ENCODE assay signal across 23 mouse cellular contexts in genomic region chr2:157687506-157687905, GRCm38 (mm10). TPM values are rescaled to one million over a fixed set of nuclear protein-coding genes. Genes with fewer than 3 reads are reported as not detected.
DNase-seq lines count a peak whose midpoint lies in the region; ATAC-seq and TF ChIP-seq lines count a peak whose summit lies in the region.
"Had no signal": no experiment of that assay in that cellular context is flagged by ENCODE, and none has a peak within 500 bp of the region (broad histone marks: within the 10 kb centered on the region; RNA-seq: fewer than 3 reads in every experiment).

No protein-coding gene starts in this region.

- no peak overlapping the region for H3K4me3 ChIP-seq in forebrain, embryonic 13.5 days
- H3K4me3 ChIP-seq in forebrain, embryonic 10.5 days, result no peak overlapping the region
- no peak overlapping the region for H3K4me3 ChIP-seq in kidney, adult 2 months (ENCODE audit: insufficient read depth, low read depth, low read length)
- no peak overlapping the region for H3K4me3 ChIP-seq in midbrain, postnatal 0 days (ENCODE audit: low read depth, low read length)
- H3K4me3 ChIP-seq in midbrain, embryonic 10.5 days, result no peak overlapping the region
- H3K4me3 ChIP-seq: embryonic facial prominence, embryonic 12.5 days; embryonic facial prominence, embryonic 15.5 days; hindbrain, embryonic 12.5 days had no signal

- TF ChIP-seq CTCF in kidney, adult 2 months (conservative IDR thresholded peaks at IDR 0.05; ENCODE audit: insufficient read depth, insufficient read length, low read depth, low read length), result no peak
- no peak for TF ChIP-seq CTCF in midbrain, postnatal 0 days (IDR thresholded peaks at IDR 0.05)

- no peak for TF ChIP-seq POLR2A in kidney, adult 2 months (IDR thresholded peaks at IDR 0.05; ENCODE audit: low read depth, low read length)

- H3K27ac ChIP-seq in forebrain, embryonic 13.5 days, result no peak overlapping the region
- no peak overlapping the region for H3K27ac ChIP-seq in forebrain, embryonic 10.5 days
- no peak overlapping the region for H3K27ac ChIP-seq in kidney, adult 2 months (ENCODE audit: insufficient read depth, low read depth, low read length)
- no peak overlapping the region for H3K27ac ChIP-seq in midbrain, postnatal 0 days (ENCODE audit: low read depth, low read length)
- H3K27ac ChIP-seq in midbrain, embryonic 10.5 days (replicated peaks), result no peak overlapping the region
- H3K27ac ChIP-seq: embryonic facial prominence, embryonic 12.5 days; embryonic facial prominence, embryonic 15.5 days; hindbrain, embryonic 12.5 days had no signal

- H3K36me3 ChIP-seq in forebrain, embryonic 13.5 days (ENCODE audit: poor library complexity, severe bottlenecking), result no peaks in the 10 kb centered on the region
- H3K36me3 ChIP-seq in forebrain, embryonic 10.5 days (replicated peaks), result no peaks in the 10 kb centered on the region
- H3K36me3 ChIP-seq in kidney, adult 2 months (ENCODE audit: control insufficient read depth, insufficient read depth, low read length), result no peaks in the 10 kb centered on the region
- H3K36me3 ChIP-seq in midbrain, postnatal 0 days (ENCODE audit: insufficient read depth, low read length), result no peaks in the 10 kb centered on the region
- H3K36me3 ChIP-seq in midbrain, embryonic 10.5 days, result no peaks in the 10 kb centered on the region
- H3K36me3 ChIP-seq: embryonic facial prominence, embryonic 12.5 days; embryonic facial prominence, embryonic 15.5 days; hindbrain, embryonic 12.5 days had no signal

- peak; percentile 50; the same call in 1 of the 2 replicates for ATAC-seq in forebrain, embryonic 13.5 days
- no peak for ATAC-seq in midbrain, postnatal 0 days (ENCODE audit: low FRiP score)
- ATAC-seq: activated CD4-positive, CD25-positive, alpha-beta regulatory T cell, adult 4 months; forebrain, embryonic 16.5 days; hindbrain, embryonic 16.5 days; inflammation-experienced regulatory T-cells, adult 6 months had no signal

- H3K9me3 ChIP-seq in forebrain, embryonic 13.5 days (replicated peaks), result no peaks in the 10 kb centered on the region
- no peaks in the 10 kb centered on the region for H3K9me3 ChIP-seq in forebrain, embryonic 10.5 days
- H3K9me3 ChIP-seq in midbrain, postnatal 0 days (ENCODE audit: low read length), result no peaks in the 10 kb centered on the region
- H3K9me3 ChIP-seq in midbrain, embryonic 10.5 days (replicated peaks), result no peaks in the 10 kb centered on the region
- H3K9me3 ChIP-seq: embryonic facial prominence, embryonic 12.5 days; embryonic facial prominence, embryonic 15.5 days; hindbrain, embryonic 12.5 days had no signal

- DNase-seq in forebrain, embryonic 10.5 days (ENCODE audit: extremely low spot score, low spot score), result no peak
- peak; percentile 16 for DNase-seq in kidney, adult 2 months
- DNase-seq in kidney, postnatal 25 days, result no peak
- DNase-seq in midbrain, postnatal 0 days (ENCODE audit: low spot score), result peak; percentile 46
- DNase-seq in midbrain, embryonic 10.5 days (ENCODE audit: low spot score), result no peak
- no peak for DNase-seq in lung, postnatal 14 days
- DNase-seq: adrenal gland, adult 8-10 months; adrenal gland, postnatal 25 days; cerebellum, adult 18-20 months; cerebellum, adult 9-10 months; cerebellum, postnatal 25 days; gastrocnemius, postnatal 10 days; gastrocnemius, postnatal 36 days; heart, adult 11 months had no signal

- 0 out of 2 replicates have a peak, but pooled peaks cover 5% of the 10 kb centered on the region for H3K27me3 ChIP-seq in forebrain, embryonic 13.5 days
- H3K27me3 ChIP-seq in forebrain, embryonic 10.5 days (ENCODE audit: poor library complexity, severe bottlenecking), result peaks cover 52% of the 10 kb centered on the region
- H3K27me3 ChIP-seq in kidney, adult 2 months (replicated peaks; ENCODE audit: control insufficient read depth, insufficient read depth, low read length), result no peaks in the 10 kb centered on the region
- no peaks in the 10 kb centered on the region for H3K27me3 ChIP-seq in midbrain, postnatal 0 days (ENCODE audit: insufficient read depth, low read length)
- H3K27me3 ChIP-seq in midbrain, embryonic 10.5 days (ENCODE audit: low read depth, poor library complexity, severe bottlenecking), result peaks cover 39% of the 10 kb centered on the region
- H3K27me3 ChIP-seq: embryonic facial prominence, embryonic 12.5 days; embryonic facial prominence, embryonic 15.5 days; hindbrain, embryonic 12.5 days had no signal

- H3K4me2 ChIP-seq in forebrain, embryonic 13.5 days, result no peak overlapping the region
- H3K4me2 ChIP-seq in midbrain, postnatal 0 days (ENCODE audit: low read depth, low read length, poor library complexity, severe bottlenecking), result no peak overlapping the region
- H3K4me2 ChIP-seq: embryonic facial prominence, embryonic 12.5 days; embryonic facial prominence, embryonic 15.5 days; heart, embryonic 11.5 days; hindbrain, embryonic 12.5 days had no signal

- 37% methylated on average over 3 of the region's 3 CpGs for WGBS in forebrain, embryonic 13.5 days
- WGBS in forebrain, embryonic 10.5 days, result 56% methylated on average over 3 of the region's 3 CpGs
- WGBS in kidney, adult 2 months, result 47% methylated on average over 3 of the region's 3 CpGs
- 58% methylated on average over 3 of the region's 3 CpGs for WGBS in midbrain, postnatal 0 days
- WGBS in midbrain, embryonic 10.5 days, result 71% methylated on average over 3 of the region's 3 CpGs

- peaks cover 17% of the 10 kb centered on the region for H3K4me1 ChIP-seq in forebrain, embryonic 13.5 days
- peaks cover 28% of the 10 kb centered on the region for H3K4me1 ChIP-seq in forebrain, embryonic 10.5 days
- H3K4me1 ChIP-seq in kidney, adult 2 months (ENCODE audit: control insufficient read depth, insufficient read depth, low read length), result no peaks in the 10 kb centered on the region
- H3K4me1 ChIP-seq in midbrain, postnatal 0 days (ENCODE audit: insufficient read depth, low read length), result no peaks in the 10 kb centered on the region
- peaks cover 21% of the 10 kb centered on the region for H3K4me1 ChIP-seq in midbrain, embryonic 10.5 days

- H3K9ac ChIP-seq in forebrain, embryonic 13.5 days, result no peak overlapping the region
- no peak overlapping the region for H3K9ac ChIP-seq in midbrain, postnatal 0 days (replicated peaks; ENCODE audit: low read length, poor library complexity, severe bottlenecking)
- H3K9ac ChIP-seq: embryonic facial prominence, embryonic 12.5 days; embryonic facial prominence, embryonic 15.5 days; hindbrain, embryonic 12.5 days had no signal

RNA-seq across cellular contexts. Expression of gene Ctnnbl1, which starts 49.7 kb away (rescaled TPM):
- polyA plus RNA-seq in forebrain, embryonic 13.5 days (2015; fragmentation: Nextera tagmentation; extraction: Ambion mirVana), result 96.6 and 97.1 TPM in 2 replicates
- 98.8 and 104 TPM in 2 replicates for polyA plus RNA-seq in forebrain, embryonic 10.5 days (2016; fragmentation: Nextera tagmentation; extraction: Ambion mirVana)
- polyA plus RNA-seq in kidney, adult 2 months (2012; rRNA removed), result 16.7 and 17.6 TPM in 2 replicates
- 33.7 and 40.0 TPM in 2 replicates for total RNA-seq in midbrain, postnatal 0 days (2014; rRNA removed)
- polyA plus RNA-seq in midbrain, postnatal 0 days (2015; fragmentation: Nextera tagmentation; extraction: Ambion mirVana), result 44.7 and 45.5 TPM in 2 replicates
- polyA plus RNA-seq in midbrain, embryonic 10.5 days (2016; fragmentation: Nextera tagmentation; extraction: Ambion mirVana), result 96.0 and 102 TPM in 2 replicates

Comparison
In these comparisons a context has a peak if more than half of its experiments do, and no peak if none do; other contexts are left out.
1. DNase-seq: peak in kidney, adult 2 months (single experiment) and midbrain, postnatal 0 days (single experiment); none in forebrain, embryonic 10.5 days (single experiment), kidney, postnatal 25 days (0 of 2), midbrain, embryonic 10.5 days (single experiment) and lung, postnatal 14 days (single experiment).